Mouse (Mus musculus): ENCODE data around the gene Msh4. TPM values are rescaled to one million over a fixed set of nuclear protein-coding genes. Genes with fewer than 3 reads are reported as not detected.
"Not testable (repeated sequence)": the region's sequence is repeated elsewhere in the genome, so short reads cannot be mapped to it uniquely, and the experiment has no call there.

Msh4 gene
- polyA plus RNA-seq, 1 experiment, result 0.03 TPM

- no peak for DNase-seq (ENCODE audit: low spot score)
These were observed 56.4 kb downstream of the Msh4 start for GRCm38 (mm10) chr3:153849368-153850015.

GRCm38 (mm10) chr3:153847207-153847733 lies 58.7 kb downstream of the Msh4 start:
- DNase-seq (ENCODE audit: low spot score), result no peak

GRCm38 (mm10) chr3:153846109-153846508 lies 59.8 kb downstream of the Msh4 start:
- DNase-seq (ENCODE audit: low spot score), result no peak

- no peak for DNase-seq (ENCODE audit: low spot score)
These were observed 60.4 kb downstream of the Msh4 start for GRCm38 (mm10) chr3:153845500-153845899.

- DNase-seq (ENCODE audit: low spot score), result no peak
These were observed 61.2 kb downstream of the Msh4 start for GRCm38 (mm10) chr3:153844757-153845156.

GRCm38 (mm10) chr3:153844030-153844429 lies 61.9 kb downstream of the Msh4 start, which contains the start of gene Asb17:
Gene Asb17 (plus strand): TSS chr3:153844209.
- no peak for DNase-seq (ENCODE audit: low spot score)

GRCm38 (mm10) chr3:153837593-153837992 lies 68.3 kb downstream of the Msh4 start:
- DNase-seq (ENCODE audit: low spot score), result no peak

- DNase-seq (ENCODE audit: low spot score), result no peak
These were observed 69.6 kb downstream of the Msh4 start for GRCm38 (mm10) chr3:153836316-153836715.

GRCm38 (mm10) chr3:153835455-153836086 lies 70.4 kb downstream of the Msh4 start:
- no peak for DNase-seq (ENCODE audit: low spot score)

- DNase-seq (ENCODE audit: low spot score), result no peak
These were observed 71.9 kb downstream of the Msh4 start for GRCm38 (mm10) chr3:153834071-153834470.

GRCm38 (mm10) chr3:153832654-153832945 lies 73.3 kb downstream of the Msh4 start:
- no peak for DNase-seq (ENCODE audit: low spot score)

GRCm38 (mm10) chr3:153831873-153832653 lies 73.9 kb downstream of the Msh4 start:
- no peak for DNase-seq (ENCODE audit: low spot score)

GRCm38 (mm10) chr3:153831014-153831872 lies 74.7 kb downstream of the Msh4 start:
- no peak for DNase-seq (ENCODE audit: low spot score)

- DNase-seq (ENCODE audit: low spot score), result not testable (repeated sequence)
These were observed 76.2 kb downstream of the Msh4 start for GRCm38 (mm10) chr3:153829788-153830187.

GRCm38 (mm10) chr3:153826616-153827015 lies 79.3 kb downstream of the Msh4 start:
- DNase-seq (ENCODE audit: low spot score), result no peak

GRCm38 (mm10) chr3:153825197-153825596 lies 80.7 kb downstream of the Msh4 start:
- DNase-seq (ENCODE audit: low spot score), result no peak

- no peak for DNase-seq (ENCODE audit: low spot score)
These were observed 82.0 kb downstream of the Msh4 start for GRCm38 (mm10) chr3:153823671-153824515.

GRCm38 (mm10) chr3:153819438-153819837 lies 86.5 kb downstream of the Msh4 start:
- no peak for DNase-seq (ENCODE audit: low spot score)

- no peak for DNase-seq (ENCODE audit: low spot score)
These were observed 87.2 kb downstream of the Msh4 start for GRCm38 (mm10) chr3:153818723-153819122.

GRCm38 (mm10) chr3:153817376-153817890 lies 88.5 kb downstream of the Msh4 start:
- no peak for DNase-seq (ENCODE audit: low spot score)

GRCm38 (mm10) chr3:153814026-153814425 lies 91.9 kb downstream of the Msh4 start:
- no peak for DNase-seq (ENCODE audit: low spot score)
